Mouse (Mus musculus) erythroblast, embryonic 14.5 days (primary cell): ENCODE measurements around the gene Trak1.

Experiments
- GATA1 ChIP-seq: IDR thresholded peaks from 2 replicates; pipeline ENCODE4 v1.6.1; 2012; ENCODE audit warnings: low read length, inconsistent platforms, mixed read lengths
- TAL1 ChIP-seq: IDR thresholded peaks from 3 replicates; pipeline ENCODE4 v1.6.1; 2012; ENCODE audit warnings: low read length, inconsistent platforms, mixed read lengths

- TF ChIP-seq GATA1 = no peak
- TF ChIP-seq TAL1 = no peak
Measured at GRCm38 (mm10) chr9:121348476-121348875, 51.2 kb downstream of the Trak1 start.
